Mouse (Mus musculus): ENCODE results near the gene Cyp2w1. TPM values are rescaled to one million over a fixed set of nuclear protein-coding genes. Genes with fewer than 3 reads are reported as not detected.
A peak's percentile ranks its signal among the peaks of the same experiment; 100 is the strongest.

Gene Cyp2w1
- polyA plus RNA-seq (2012; rRNA removed) = not detected in 2 replicates

- DNase-seq (ENCODE audit: extremely low spot score in 1 of 2, low spot score in 1 of 2) = no peak
Measured at GRCm38 (mm10) chr5:139352317-139352716, at the start of gene Cyp2w1. Gene Cyp2w1, plus strand, starts transcription at chr5:139352617.

- no peak for DNase-seq (ENCODE audit: extremely low spot score in 1 of 2, low spot score in 1 of 2)
Measured at GRCm38 (mm10) chr5:139303646-139304061, 48.8 kb upstream of the Cyp2w1 start.

GRCm38 (mm10) chr5:139309946-139310345, 42.5 kb upstream of the Cyp2w1 start:
- no peak for DNase-seq (ENCODE audit: extremely low spot score in 1 of 2, low spot score in 1 of 2)

GRCm38 (mm10) chr5:139310477-139310876, 41.9 kb upstream of the Cyp2w1 start:
- no peak for DNase-seq (ENCODE audit: extremely low spot score in 1 of 2, low spot score in 1 of 2)

- DNase-seq (ENCODE audit: extremely low spot score in 1 of 2, low spot score in 1 of 2) = peak in 1 of 2 experiments; percentile 39
Measured at GRCm38 (mm10) chr5:139311822-139312221, 40.6 kb upstream of the Cyp2w1 start.

GRCm38 (mm10) chr5:139313536-139313935, 38.9 kb upstream of the Cyp2w1 start:
- DNase-seq (ENCODE audit: extremely low spot score in 1 of 2, low spot score in 1 of 2) = no peak

GRCm38 (mm10) chr5:139314941-139315642, 37.3 kb upstream of the Cyp2w1 start:
- no peak for DNase-seq (ENCODE audit: extremely low spot score in 1 of 2, low spot score in 1 of 2)

GRCm38 (mm10) chr5:139316982-139317675, 35.3 kb upstream of the Cyp2w1 start:
- no peak for DNase-seq (ENCODE audit: extremely low spot score in 1 of 2, low spot score in 1 of 2)

GRCm38 (mm10) chr5:139317751-139318504, 34.5 kb upstream of the Cyp2w1 start:
- DNase-seq (ENCODE audit: extremely low spot score in 1 of 2, low spot score in 1 of 2) = peak in 1 of 2 experiments; percentile 83

GRCm38 (mm10) chr5:139320424-139320823, 32.0 kb upstream of the Cyp2w1 start:
- DNase-seq (ENCODE audit: extremely low spot score in 1 of 2, low spot score in 1 of 2) = no peak

GRCm38 (mm10) chr5:139321331-139321730, 31.1 kb upstream of the Cyp2w1 start:
- peak in 1 of 2 experiments; percentile 57 for DNase-seq (ENCODE audit: extremely low spot score in 1 of 2, low spot score in 1 of 2)

- peak in 1 of 2 experiments; percentile 50 for DNase-seq (ENCODE audit: extremely low spot score in 1 of 2, low spot score in 1 of 2)
Measured at GRCm38 (mm10) chr5:139323260-139323924, 29.0 kb upstream of the Cyp2w1 start.

GRCm38 (mm10) chr5:139324045-139324491, 28.3 kb upstream of the Cyp2w1 start:
- DNase-seq (ENCODE audit: extremely low spot score in 1 of 2, low spot score in 1 of 2) = peak in 1 of 2 experiments; percentile 67

- peak in 1 of 2 experiments; percentile 57 for DNase-seq (ENCODE audit: extremely low spot score in 1 of 2, low spot score in 1 of 2)
Measured at GRCm38 (mm10) chr5:139324691-139325394, 27.6 kb upstream of the Cyp2w1 start.

GRCm38 (mm10) chr5:139325395-139325966, 26.9 kb upstream of the Cyp2w1 start, which contains the start of gene Adap1:
Gene Adap1, minus strand, starts transcription at chr5:139325622.
- DNase-seq (ENCODE audit: extremely low spot score in 1 of 2, low spot score in 1 of 2) = peak in 1 of 2 experiments; percentile 59

GRCm38 (mm10) chr5:139326111-139326696, 26.2 kb upstream of the Cyp2w1 start:
- DNase-seq (ENCODE audit: extremely low spot score in 1 of 2, low spot score in 1 of 2) = no peak

GRCm38 (mm10) chr5:139326986-139327633, 25.3 kb upstream of the Cyp2w1 start:
- DNase-seq (ENCODE audit: extremely low spot score in 1 of 2, low spot score in 1 of 2) = no peak

GRCm38 (mm10) chr5:139327634-139328020, 24.8 kb upstream of the Cyp2w1 start:
- DNase-seq (ENCODE audit: extremely low spot score in 1 of 2, low spot score in 1 of 2) = no peak

- peak in 1 of 2 experiments; percentile 54 for DNase-seq (ENCODE audit: extremely low spot score in 1 of 2, low spot score in 1 of 2)
Measured at GRCm38 (mm10) chr5:139330766-139331165, 21.7 kb upstream of the Cyp2w1 start.
